In the genomic region with DNA sequence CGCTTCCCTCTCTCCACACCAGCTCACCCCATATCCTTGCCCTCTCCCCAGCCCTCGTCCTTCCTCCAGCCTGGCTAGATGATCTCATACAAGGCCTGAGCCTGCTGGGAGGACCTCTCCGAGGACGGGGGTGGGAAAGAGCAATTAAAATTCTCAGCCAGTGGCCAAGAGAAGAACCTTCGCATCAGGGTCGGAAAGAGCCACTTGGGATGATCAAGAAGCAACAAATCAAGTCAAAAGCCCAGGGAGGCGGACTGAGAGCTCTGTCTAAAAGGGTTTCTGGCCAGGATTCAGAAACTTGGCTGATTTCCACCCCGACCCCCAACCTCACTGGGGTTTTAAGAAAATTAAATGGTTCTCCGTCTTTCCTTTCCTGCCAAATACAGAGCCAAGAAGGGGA, we compare ENCODE assay signal across 18 mouse cellular contexts. TPM values are rescaled to one million over a fixed set of nuclear protein-coding genes. Genes with fewer than 3 reads are reported as not detected.
DNase-seq lines count a peak whose midpoint lies in the region; ATAC-seq and TF ChIP-seq lines count a peak whose summit lies in the region.
"Had no signal": no experiment of that assay in that cellular context is flagged by ENCODE, and none has a peak within 500 bp of the region (broad histone marks: within the 10 kb centered on the region; RNA-seq: fewer than 3 reads in every experiment).

No protein-coding gene starts in this region.

- 37% methylated on average over 9 of the region's 9 CpGs for WGBS in hindbrain, postnatal 0 days
- 75% methylated on average over 9 of the region's 9 CpGs for WGBS in hindbrain, embryonic 14.5 days
- WGBS in liver, adult 2 months = 73% methylated on average over 9 of the region's 9 CpGs
- WGBS in liver, postnatal 0 days (ENCODE audit: insufficient replicate concordance) = 81% methylated on average over 9 of the region's 9 CpGs
- WGBS in stomach, embryonic 15.5 days = 40% methylated on average over 9 of the region's 9 CpGs

- H3K9me3 ChIP-seq in hindbrain, postnatal 0 days (ENCODE audit: low read length) = no peaks in the 10 kb centered on the region
- H3K9me3 ChIP-seq in hindbrain, embryonic 14.5 days (ENCODE audit: control insufficient read depth, low read length) = no peaks in the 10 kb centered on the region
- no peaks in the 10 kb centered on the region for H3K9me3 ChIP-seq in liver, postnatal 0 days (ENCODE audit: low read length)
- no peaks in the 10 kb centered on the region for H3K9me3 ChIP-seq in stomach, embryonic 15.5 days
- H3K9me3 ChIP-seq: embryonic facial prominence, embryonic 15.5 days; heart, embryonic 12.5 days; limb, embryonic 15.5 days; midbrain, embryonic 13.5 days had no signal

- TF ChIP-seq EP300 in liver, postnatal 0 days (IDR thresholded peaks at IDR 0.05; ENCODE audit: low read depth) = no peak

- no peak for ATAC-seq in hindbrain, postnatal 0 days
- ATAC-seq in hindbrain, embryonic 14.5 days (ENCODE audit: low FRiP score) = no peak
- no peak for ATAC-seq in liver, postnatal 0 days
- ATAC-seq in stomach, embryonic 15.5 days (ENCODE audit: insufficient read depth, low FRiP score, low read depth) = no peak
- ATAC-seq: inflammation-experienced regulatory T-cells, adult 6 months; midbrain, embryonic 13.5 days had no signal

- peak; percentile 65 for DNase-seq in hindbrain, postnatal 0 days (ENCODE audit: low spot score)
- no peak for DNase-seq in hindbrain, embryonic 14.5 days (ENCODE audit: low spot score)
- no peak for DNase-seq in liver, adult 2 months (ENCODE audit: extremely low read depth, low read depth, low spot score)
- DNase-seq in liver, postnatal 0 days = no peak
- DNase-seq in adrenal gland, postnatal 10 days = peak; percentile 58
- DNase-seq in right cerebral cortex, postnatal 10 days (ENCODE audit: low spot score in 2 of 2) = no peak
- DNase-seq: cerebellum, adult 18-20 months; gastrocnemius, postnatal 36 days; heart, postnatal 36 days; lung, adult 2 months; retina, postnatal 1 day had no signal

- no peak overlapping the region for H3K27ac ChIP-seq in hindbrain, postnatal 0 days
- no peak overlapping the region for H3K27ac ChIP-seq in hindbrain, embryonic 14.5 days
- H3K27ac ChIP-seq in liver, adult 2 months (replicated peaks; ENCODE audit: insufficient read depth, low read depth, low read length) = peak overlapping the region; percentile 50
- H3K27ac ChIP-seq in liver, postnatal 0 days (ENCODE audit: low read depth) = no peak overlapping the region
- 0 out of 2 replicates have a peak overlapping the region, but pooled peaks have one; percentile 17 for H3K27ac ChIP-seq in stomach, embryonic 15.5 days
- H3K27ac ChIP-seq: embryonic facial prominence, embryonic 15.5 days; left cerebral cortex, adult 2 months; limb, embryonic 15.5 days; midbrain, embryonic 13.5 days had no signal

- no peaks in the 10 kb centered on the region for H3K27me3 ChIP-seq in hindbrain, postnatal 0 days (ENCODE audit: insufficient read depth, low read length)
- no peaks in the 10 kb centered on the region for H3K27me3 ChIP-seq in hindbrain, embryonic 14.5 days (ENCODE audit: control insufficient read depth, insufficient read depth, low read length)
- H3K27me3 ChIP-seq in liver, adult 2 months (ENCODE audit: control insufficient read depth, insufficient read depth, low read length) = no peaks in the 10 kb centered on the region
- no peaks in the 10 kb centered on the region for H3K27me3 ChIP-seq in liver, postnatal 0 days (ENCODE audit: insufficient read depth, low read length)
- H3K27me3 ChIP-seq in stomach, embryonic 15.5 days (replicated peaks) = no peaks in the 10 kb centered on the region
- H3K27me3 ChIP-seq: embryonic facial prominence, embryonic 15.5 days; heart, embryonic 12.5 days; limb, embryonic 15.5 days; midbrain, embryonic 13.5 days had no signal

- no peak for TF ChIP-seq CTCF in hindbrain, postnatal 0 days (IDR thresholded peaks at IDR 0.05; ENCODE audit: low read depth)
- TF ChIP-seq CTCF in liver, adult 2 months (IDR thresholded peaks at IDR 0.05; ENCODE audit: low read depth, low read length) = no peak
- TF ChIP-seq CTCF in liver, postnatal 0 days (IDR thresholded peaks at IDR 0.05; ENCODE audit: low read depth) = no peak

- H3K4me3 ChIP-seq in hindbrain, postnatal 0 days (ENCODE audit: low read length) = no peak overlapping the region
- no peak overlapping the region for H3K4me3 ChIP-seq in hindbrain, embryonic 14.5 days (replicated peaks; ENCODE audit: low read length)
- H3K4me3 ChIP-seq in liver, adult 2 months (ENCODE audit: insufficient read depth, low read depth, low read length) = no peak overlapping the region
- H3K4me3 ChIP-seq in liver, postnatal 0 days (ENCODE audit: low read depth, low read length) = no peak overlapping the region
- no peak overlapping the region for H3K4me3 ChIP-seq in stomach, embryonic 15.5 days (replicated peaks)
- H3K4me3 ChIP-seq: embryonic facial prominence, embryonic 15.5 days; heart, embryonic 12.5 days; left cerebral cortex, adult 2 months; limb, embryonic 15.5 days; midbrain, embryonic 13.5 days had no signal

- no peak overlapping the region for H3K9ac ChIP-seq in hindbrain, postnatal 0 days (replicated peaks; ENCODE audit: low read length)
- H3K9ac ChIP-seq in hindbrain, embryonic 14.5 days = no peak overlapping the region
- H3K9ac ChIP-seq in liver, adult 2 months (ENCODE audit: low read depth, low read length) = no peak overlapping the region
- no peak overlapping the region for H3K9ac ChIP-seq in liver, postnatal 0 days (replicated peaks)
- H3K9ac ChIP-seq in stomach, embryonic 15.5 days = no peak overlapping the region
- H3K9ac ChIP-seq: embryonic facial prominence, embryonic 15.5 days; heart, embryonic 12.5 days; limb, embryonic 15.5 days; midbrain, embryonic 13.5 days had no signal

- H3K36me3 ChIP-seq in hindbrain, postnatal 0 days (ENCODE audit: insufficient read depth, low read length) = peaks cover 72% of the 10 kb centered on the region
- peaks cover 98% of the 10 kb centered on the region for H3K36me3 ChIP-seq in hindbrain, embryonic 14.5 days (replicated peaks; ENCODE audit: control insufficient read depth, insufficient read depth)
- peaks cover 60% of the 10 kb centered on the region for H3K36me3 ChIP-seq in liver, adult 2 months (ENCODE audit: control insufficient read depth, insufficient read depth, low read length)
- peaks cover 81% of the 10 kb centered on the region for H3K36me3 ChIP-seq in liver, postnatal 0 days (replicated peaks; ENCODE audit: insufficient read depth, low read length)
- H3K36me3 ChIP-seq in stomach, embryonic 15.5 days = peaks cover 54% of the 10 kb centered on the region

- no peaks in the 10 kb centered on the region for H3K4me1 ChIP-seq in hindbrain, postnatal 0 days (ENCODE audit: insufficient read depth, low read length)
- H3K4me1 ChIP-seq in hindbrain, embryonic 14.5 days (replicated peaks; ENCODE audit: control insufficient read depth, insufficient read depth, low read length) = no peaks in the 10 kb centered on the region; the same call in 1 of the 2 replicates
- H3K4me1 ChIP-seq in liver, adult 2 months (ENCODE audit: control insufficient read depth, insufficient read depth, low read length) = peaks cover 48% of the 10 kb centered on the region
- 0 out of 2 replicates have a peak, but pooled peaks cover 2% of the 10 kb centered on the region for H3K4me1 ChIP-seq in liver, postnatal 0 days (ENCODE audit: insufficient read depth)
- H3K4me1 ChIP-seq in stomach, embryonic 15.5 days = peaks cover 12% of the 10 kb centered on the region; the same call in 1 of the 2 replicates
- H3K4me1 ChIP-seq: embryonic facial prominence, embryonic 15.5 days; heart, embryonic 12.5 days; limb, embryonic 15.5 days; midbrain, embryonic 13.5 days had no signal

- no peak for TF ChIP-seq POLR2A in liver, adult 2 months (IDR thresholded peaks at IDR 0.05; ENCODE audit: extremely low read depth, insufficient read depth, low read length)

- H3K79me2 ChIP-seq in liver, adult 2 months (ENCODE audit: control insufficient read depth, insufficient read depth, low read length) = no peaks in the 10 kb centered on the region; the same call in 1 of the 2 replicates

- H3K4me2 ChIP-seq in hindbrain, postnatal 0 days (ENCODE audit: low read depth, low read length) = no peak overlapping the region
- H3K4me2 ChIP-seq in hindbrain, embryonic 14.5 days (replicated peaks) = no peak overlapping the region
- H3K4me2 ChIP-seq in liver, postnatal 0 days (ENCODE audit: low read depth, low read length) = no peak overlapping the region
- no peak overlapping the region for H3K4me2 ChIP-seq in stomach, embryonic 15.5 days
- H3K4me2 ChIP-seq: embryonic facial prominence, embryonic 15.5 days; heart, embryonic 12.5 days; limb, embryonic 15.5 days; midbrain, embryonic 13.5 days had no signal

RNA-seq across cellular contexts. Expression of a gene that starts 11.5 kb away (rescaled TPM):
- 229 and 235 TPM in 2 replicates for total RNA-seq in hindbrain, postnatal 0 days (2014; rRNA removed)
- polyA plus RNA-seq in hindbrain, postnatal 0 days (2015; fragmentation: Nextera tagmentation; extraction: Ambion mirVana) = 130 and 135 TPM in 2 replicates
- 224 and 244 TPM in 2 replicates for polyA plus RNA-seq in hindbrain, embryonic 14.5 days (2014; fragmentation: Nextera tagmentation; extraction: Ambion mirVana)
- total RNA-seq in liver, adult 2 months (2014; rRNA removed) = 205 and 272 TPM in 2 replicates
- polyA plus RNA-seq in liver, adult 2 months (2012; rRNA removed) = 118 and 124 TPM in 2 replicates
- polyA plus RNA-seq in liver, postnatal 0 days (2015; fragmentation: Nextera tagmentation; extraction: Ambion mirVana) = 24.4 and 29.8 TPM in 2 replicates
- total RNA-seq in adrenal gland, postnatal 10 days (2021) = 100 to 1,000 TPM; 380 to 552 TPM
- 153 and 180 TPM in 2 replicates for polyA plus RNA-seq in stomach, embryonic 15.5 days (2015; fragmentation: Nextera tagmentation; extraction: Ambion mirVana)

RNA-seq across cellular contexts. Expression of a gene that starts 29.1 kb away (rescaled TPM):
- 1.5 and 2.4 TPM in 2 replicates for total RNA-seq in hindbrain, postnatal 0 days (2014; rRNA removed)
- 1.8 and 2.0 TPM in 2 replicates for polyA plus RNA-seq in hindbrain, postnatal 0 days (2015; fragmentation: Nextera tagmentation; extraction: Ambion mirVana)
- polyA plus RNA-seq in hindbrain, embryonic 14.5 days (2014; fragmentation: Nextera tagmentation; extraction: Ambion mirVana) = 2.0 and 2.7 TPM in 2 replicates
- 0.28 and 0.40 TPM in 2 replicates for total RNA-seq in liver, adult 2 months (2014; rRNA removed)
- 0.04 and 0.05 TPM in 2 replicates for polyA plus RNA-seq in liver, adult 2 months (2012; rRNA removed)
- polyA plus RNA-seq in liver, postnatal 0 days (2015; fragmentation: Nextera tagmentation; extraction: Ambion mirVana) = 0.11 and 0.22 TPM in 2 replicates
- total RNA-seq in adrenal gland, postnatal 10 days (2021) = 1 to 10 TPM; 1.4 to 1.6 TPM
- 0.24 and 0.37 TPM in 2 replicates for polyA plus RNA-seq in stomach, embryonic 15.5 days (2015; fragmentation: Nextera tagmentation; extraction: Ambion mirVana)

RNA-seq across cellular contexts. Expression of a gene that starts 43.8 kb away (rescaled TPM):
- total RNA-seq in hindbrain, postnatal 0 days (2014; rRNA removed) = 50.3 and 56.5 TPM in 2 replicates
- polyA plus RNA-seq in hindbrain, postnatal 0 days (2015; fragmentation: Nextera tagmentation; extraction: Ambion mirVana) = 10.4 and 10.7 TPM in 2 replicates
- 15.6 and 17.7 TPM in 2 replicates for polyA plus RNA-seq in hindbrain, embryonic 14.5 days (2014; fragmentation: Nextera tagmentation; extraction: Ambion mirVana)
- total RNA-seq in liver, adult 2 months (2014; rRNA removed) = 6.9 and 7.6 TPM in 2 replicates
- polyA plus RNA-seq in liver, adult 2 months (2012; rRNA removed) = 1.1 and 1.6 TPM in 2 replicates
- polyA plus RNA-seq in liver, postnatal 0 days (2015; fragmentation: Nextera tagmentation; extraction: Ambion mirVana) = 0.88 and 1.3 TPM in 2 replicates
- total RNA-seq in adrenal gland, postnatal 10 days (2021) = 10 to 100 TPM; 35.0 to 36.3 TPM
- polyA plus RNA-seq in stomach, embryonic 15.5 days (2015; fragmentation: Nextera tagmentation; extraction: Ambion mirVana) = 7.4 and 8.1 TPM in 2 replicates

RNA-seq across cellular contexts. Expression of a gene that starts 58.4 kb away (rescaled TPM):
- total RNA-seq in hindbrain, postnatal 0 days (2014; rRNA removed) = 95.3 and 125 TPM in 2 replicates
- 121 and 146 TPM in 2 replicates for polyA plus RNA-seq in hindbrain, postnatal 0 days (2015; fragmentation: Nextera tagmentation; extraction: Ambion mirVana)
- polyA plus RNA-seq in hindbrain, embryonic 14.5 days (2014; fragmentation: Nextera tagmentation; extraction: Ambion mirVana) = 47.2 and 53.3 TPM in 2 replicates
- 10.1 and 11.6 TPM in 2 replicates for total RNA-seq in liver, adult 2 months (2014; rRNA removed)
- polyA plus RNA-seq in liver, adult 2 months (2012; rRNA removed) = 11.0 and 17.3 TPM in 2 replicates
- 20.2 and 21.9 TPM in 2 replicates for polyA plus RNA-seq in liver, postnatal 0 days (2015; fragmentation: Nextera tagmentation; extraction: Ambion mirVana)
- total RNA-seq in adrenal gland, postnatal 10 days (2021) = 10 to 100 TPM; 32.9 to 35.7 TPM
- 35.3 and 42.7 TPM in 2 replicates for polyA plus RNA-seq in stomach, embryonic 15.5 days (2015; fragmentation: Nextera tagmentation; extraction: Ambion mirVana)

Comparison
In these comparisons a context has a peak if more than half of its experiments do, and no peak if none do; other contexts are left out.
1. DNase-seq: peak in hindbrain, postnatal 0 days (single experiment) and adrenal gland, postnatal 10 days (single experiment); none in hindbrain, embryonic 14.5 days (single experiment), liver, adult 2 months (single experiment), liver, postnatal 0 days (single experiment) and right cerebral cortex, postnatal 10 days (0 of 2).
2. H3K27ac ChIP-seq: peak in liver, adult 2 months (single experiment) and stomach, embryonic 15.5 days (single experiment); none in hindbrain, postnatal 0 days (single experiment), hindbrain, embryonic 14.5 days (single experiment) and liver, postnatal 0 days (single experiment).